Mouse (Mus musculus): ENCODE data around the gene BC004004. TPM values are rescaled to one million over a fixed set of nuclear protein-coding genes. Genes with fewer than 3 reads are reported as not detected.
A peak's percentile ranks its signal among the peaks of the same experiment; 100 is the strongest.

The BC004004 gene
- polyA plus RNA-seq, 1 experiment, result 36.5 TPM

DNA sequence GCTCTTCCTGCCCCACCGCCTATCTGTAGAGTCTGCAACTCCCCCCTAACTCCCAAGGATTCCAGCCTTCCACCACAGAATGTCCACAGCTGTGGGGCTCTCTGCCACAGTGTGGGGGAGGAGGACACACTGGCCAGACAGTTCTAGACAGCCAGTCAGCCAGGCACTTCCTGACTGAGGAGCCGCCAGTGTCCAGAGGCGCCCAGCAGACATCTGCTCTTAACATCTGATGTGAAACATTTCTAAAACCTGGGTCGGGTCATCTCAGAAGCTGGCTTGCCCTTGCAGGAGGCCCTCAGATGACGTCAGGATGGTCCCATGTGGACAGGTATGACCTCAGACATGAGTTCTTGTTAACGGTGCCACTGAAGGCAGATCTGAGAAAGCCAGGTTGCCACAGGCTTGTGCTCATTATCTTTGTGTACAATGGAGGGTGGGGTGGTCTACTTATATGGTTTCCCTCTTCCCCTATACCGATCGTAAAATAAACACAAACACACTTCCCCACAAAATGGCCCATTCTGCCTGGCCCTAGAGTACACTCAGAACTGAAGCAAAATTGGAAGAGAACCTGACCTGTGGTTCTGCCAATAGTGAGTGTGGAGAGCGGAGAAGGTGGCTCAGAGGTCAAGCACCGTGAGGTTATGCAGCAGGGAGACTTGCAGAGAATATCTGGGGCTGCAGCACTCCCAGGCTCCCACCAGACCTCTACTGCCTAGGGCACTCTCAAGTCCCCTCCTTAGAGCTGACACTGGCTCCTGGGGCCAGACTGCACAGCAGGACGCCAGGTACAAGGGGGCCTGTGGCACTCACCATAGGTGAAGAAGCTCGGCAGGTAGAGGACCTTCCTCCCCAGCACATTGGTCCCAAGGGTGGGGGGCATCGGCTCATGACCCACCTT, 73.7 kb downstream of the BC004004 start:
- Histone ChIP-seq H3K27ac (ENCODE audit: insufficient read depth, low read length) (no peak overlapping the region; the same call in 1 of the 2 replicates), H3K4me3 (ENCODE audit: extremely low read depth, insufficient read depth, insufficient read length) (no peak overlapping the region), H3K36me3 (ENCODE audit: control insufficient read depth, insufficient read depth, low read length) (peaks cover 11% of the 10 kb centered on the region), H3K4me1 (ENCODE audit: control insufficient read depth, insufficient read depth, insufficient read length) (peaks cover 24% of the 10 kb centered on the region; the same call in 1 of the 2 replicates), H3K27me3 (ENCODE audit: control insufficient read depth, insufficient read depth, low read length) (no peaks in the 10 kb centered on the region)
- WGBS, result 75% methylated on average over 13 of the region's 13 CpGs
- DNase-seq (ENCODE audit: low read depth in 1 of 2, low spot score in 2 of 2), result no peak
- TF ChIP-seq POLR2A (IDR thresholded peaks at IDR 0.05; ENCODE audit: low read depth, low read length) (no peak), CTCF (IDR thresholded peaks at IDR 0.05; ENCODE audit: extremely low read depth, insufficient read depth, insufficient read length, insufficient replicate concordance) (no peak)

DNA sequence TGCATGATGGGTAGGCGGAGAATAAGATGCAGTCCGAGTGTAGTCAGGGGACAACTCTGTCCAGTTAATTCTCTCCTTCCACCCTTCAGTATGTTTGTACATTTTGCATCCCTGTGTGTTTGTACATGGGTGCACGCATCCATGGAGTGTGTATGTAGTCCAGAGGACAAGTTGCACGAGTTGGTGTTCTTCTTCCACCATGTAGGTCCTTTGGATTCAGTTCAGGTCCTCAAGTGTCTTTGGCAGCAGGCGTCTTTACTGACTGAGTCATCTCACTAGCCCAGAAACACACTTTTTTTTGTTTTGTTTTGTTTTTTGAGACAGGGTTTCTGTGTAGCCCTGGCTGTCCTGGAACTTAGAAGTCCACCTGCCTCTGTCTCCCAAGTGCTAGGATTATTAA, 74.7 kb downstream of the BC004004 start:
- Histone ChIP-seq H3K36me3 (ENCODE audit: control insufficient read depth, insufficient read depth, low read length) (peaks cover 5% of the 10 kb centered on the region), H3K27me3 (ENCODE audit: control insufficient read depth, insufficient read depth, low read length) (no peaks in the 10 kb centered on the region), H3K4me3 (ENCODE audit: extremely low read depth, insufficient read depth, insufficient read length) (no peak overlapping the region), H3K4me1 (ENCODE audit: control insufficient read depth, insufficient read depth, insufficient read length) (peaks cover 27% of the 10 kb centered on the region; the same call in 1 of the 2 replicates), H3K27ac (ENCODE audit: insufficient read depth, low read length) (no peak overlapping the region)
- no peak for TF ChIP-seq CTCF (IDR thresholded peaks at IDR 0.05; ENCODE audit: extremely low read depth, insufficient read depth, insufficient read length, insufficient replicate concordance)
- no peak for TF ChIP-seq POLR2A (IDR thresholded peaks at IDR 0.05; ENCODE audit: low read depth, low read length)
- 88% methylated on average over 5 of the region's 5 CpGs for WGBS
- DNase-seq (ENCODE audit: low read depth in 1 of 2, low spot score in 2 of 2), result no peak

- H3K4me3 ChIP-seq (ENCODE audit: extremely low read depth, insufficient read depth, insufficient read length), result no peak overlapping the region
- WGBS, result 89% methylated on average over 12 of the region's 12 CpGs
- DNase-seq (ENCODE audit: low read depth in 1 of 2, low spot score in 2 of 2), result no peak
- no peaks in the 10 kb centered on the region for H3K27me3 ChIP-seq (ENCODE audit: control insufficient read depth, insufficient read depth, low read length)
- no peak for TF ChIP-seq POLR2A (IDR thresholded peaks at IDR 0.05; ENCODE audit: low read depth, low read length)
- no peak for TF ChIP-seq CTCF (IDR thresholded peaks at IDR 0.05; ENCODE audit: extremely low read depth, insufficient read depth, insufficient read length, insufficient replicate concordance)
- H3K27ac ChIP-seq (ENCODE audit: insufficient read depth, low read length), result no peak overlapping the region
- H3K4me1 ChIP-seq (ENCODE audit: control insufficient read depth, insufficient read depth, insufficient read length), result peaks cover 17% of the 10 kb centered on the region; the same call in 1 of the 2 replicates
- peaks cover 1% of the 10 kb centered on the region for H3K36me3 ChIP-seq (ENCODE audit: control insufficient read depth, insufficient read depth, low read length)
Measured at GRCm38 (mm10) chr17:29345272-29345671, 76.7 kb downstream of the BC004004 start.

DNA sequence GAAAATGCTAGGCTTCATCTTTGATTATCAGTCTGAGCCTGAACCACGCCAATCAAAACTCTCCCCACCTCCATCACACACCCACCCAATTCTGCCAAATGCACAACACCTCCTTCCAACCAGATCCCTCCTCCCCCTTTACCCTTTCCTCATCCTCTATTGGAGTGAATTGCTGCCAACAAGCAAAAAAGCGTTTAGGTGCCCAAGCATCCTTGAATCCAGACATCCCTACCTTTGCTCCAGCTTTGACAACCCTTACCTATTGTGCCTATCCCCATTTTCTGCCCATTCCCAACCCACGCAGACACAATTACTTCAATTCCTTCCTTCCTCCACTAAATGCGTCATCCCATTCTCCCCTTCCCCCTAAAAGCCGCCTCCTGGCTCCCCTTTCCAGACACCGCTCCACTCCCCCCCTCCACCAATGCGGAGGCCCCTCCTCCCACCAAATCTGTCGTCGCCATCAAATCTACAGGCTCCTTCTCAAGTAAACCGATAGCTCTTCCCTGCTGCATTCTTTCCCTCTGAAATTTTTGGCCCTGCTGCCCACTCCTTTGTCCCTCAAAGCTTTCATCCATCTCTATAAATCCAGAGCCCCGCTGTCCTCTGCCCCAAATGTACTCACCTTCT, 78.0 kb downstream of the BC004004 start:
- H3K4me3 ChIP-seq (ENCODE audit: extremely low read depth, insufficient read depth, insufficient read length), result peak overlapping the region; percentile 68
- DNase-seq (ENCODE audit: low read depth in 1 of 2, low spot score in 2 of 2), result no peak
- no peak for TF ChIP-seq POLR2A (IDR thresholded peaks at IDR 0.05; ENCODE audit: low read depth, low read length)
- H3K27me3 ChIP-seq (ENCODE audit: control insufficient read depth, insufficient read depth, low read length), result no peaks in the 10 kb centered on the region
- H3K27ac ChIP-seq (ENCODE audit: insufficient read depth, low read length), result 0 out of 2 replicates have a peak overlapping the region, but pooled peaks have one; percentile 9
- 9% methylated on average over 11 of the region's 11 CpGs for WGBS
- peaks cover 1% of the 10 kb centered on the region for H3K36me3 ChIP-seq (ENCODE audit: control insufficient read depth, insufficient read depth, low read length)
- peaks cover 14% of the 10 kb centered on the region; the same call in 1 of the 2 replicates for H3K4me1 ChIP-seq (ENCODE audit: control insufficient read depth, insufficient read depth, insufficient read length)

GRCm38 (mm10) chr17:29347126-29347644, 78.6 kb downstream of the BC004004 start:
- no peak for DNase-seq (ENCODE audit: low read depth in 1 of 2, low spot score in 2 of 2)
- Histone ChIP-seq H3K4me3 (ENCODE audit: extremely low read depth, insufficient read depth, insufficient read length) (peak overlapping the region; percentile 68), H3K27ac (ENCODE audit: insufficient read depth, low read length) (peak overlapping the region; percentile 9; the same call in 1 of the 2 replicates), H3K36me3 (ENCODE audit: control insufficient read depth, insufficient read depth, low read length) (peaks cover 1% of the 10 kb centered on the region), H3K27me3 (ENCODE audit: control insufficient read depth, insufficient read depth, low read length) (no peaks in the 10 kb centered on the region), H3K4me1 (ENCODE audit: control insufficient read depth, insufficient read depth, insufficient read length) (peaks cover 10% of the 10 kb centered on the region; the same call in 1 of the 2 replicates)
- TF ChIP-seq POLR2A (IDR thresholded peaks at IDR 0.05; ENCODE audit: low read depth, low read length), result no peak
- under 1% methylated on average over 45 of the region's 45 CpGs for WGBS

- Histone ChIP-seq H3K36me3 (ENCODE audit: control insufficient read depth, insufficient read depth, low read length) (peaks cover 1% of the 10 kb centered on the region), H3K27me3 (ENCODE audit: control insufficient read depth, insufficient read depth, low read length) (no peaks in the 10 kb centered on the region), H3K4me1 (ENCODE audit: control insufficient read depth, insufficient read depth, insufficient read length) (peaks cover 10% of the 10 kb centered on the region; the same call in 1 of the 2 replicates), H3K4me3 (ENCODE audit: extremely low read depth, insufficient read depth, insufficient read length) (peak within 1 kb of the TSS; percentile 68), H3K27ac (ENCODE audit: insufficient read depth, low read length) (peak within 1 kb of the TSS; percentile 75)
- peak; percentile 90 to 100 for DNase-seq (ENCODE audit: low read depth in 1 of 2, low spot score in 2 of 2)
- WGBS, result 3% methylated on average over 52 of the region's 53 CpGs
- TF ChIP-seq POLR2A (IDR thresholded peaks at IDR 0.05; ENCODE audit: low read depth, low read length) (peak; percentile 46), CTCF (IDR thresholded peaks at IDR 0.05; ENCODE audit: extremely low read depth, insufficient read depth, insufficient read length, insufficient replicate concordance) (no peak)
Measured at GRCm38 (mm10) chr17:29347645-29348256, 79.2 kb downstream of the BC004004 start, which contains the start of gene Mtch1. Mtch1 (minus strand) TSS chr17:29347934.
